Mouse (Mus musculus): ENCODE results near the gene Kcnj4. TPM values are rescaled to one million over a fixed set of nuclear protein-coding genes. Genes with fewer than 3 reads are reported as not detected.

Gene Kcnj4
- total RNA-seq, 2 experiments from 2014 or later = 0.24 TPM; not detected in 1

GRCm38 (mm10) chr15:79455106-79455810, 49.8 kb downstream of the Kcnj4 start, which contains the start of gene Csnk1e:
Gene Csnk1e, minus strand, starts transcription at chr15:79455566.
- DNase-seq = peak; percentile 83

- DNase-seq = no peak
Measured at GRCm38 (mm10) chr15:79453831-79454230, 51.2 kb downstream of the Kcnj4 start.

GRCm38 (mm10) chr15:79448041-79448440, 57.0 kb downstream of the Kcnj4 start:
- no peak for DNase-seq

GRCm38 (mm10) chr15:79445786-79446654, 59.0 kb downstream of the Kcnj4 start:
- no peak for DNase-seq

GRCm38 (mm10) chr15:79443856-79444410, 61.1 kb downstream of the Kcnj4 start:
- DNase-seq = no peak

- no peak for DNase-seq
Measured at GRCm38 (mm10) chr15:79442961-79443518, 62.0 kb downstream of the Kcnj4 start.

GRCm38 (mm10) chr15:79442257-79442611, 62.8 kb downstream of the Kcnj4 start:
- DNase-seq = no peak

- peak; percentile 93 for DNase-seq
Measured at GRCm38 (mm10) chr15:79441331-79442256, 63.4 kb downstream of the Kcnj4 start.

GRCm38 (mm10) chr15:79440651-79441330, 64.2 kb downstream of the Kcnj4 start:
- DNase-seq = no peak

- peak; percentile 78 for DNase-seq
Measured at GRCm38 (mm10) chr15:79440223-79440622, 64.8 kb downstream of the Kcnj4 start.

GRCm38 (mm10) chr15:79439386-79439785, 65.7 kb downstream of the Kcnj4 start:
- no peak for DNase-seq

- DNase-seq = no peak
Measured at GRCm38 (mm10) chr15:79438816-79439215, 66.2 kb downstream of the Kcnj4 start.

GRCm38 (mm10) chr15:79438209-79438810, 66.7 kb downstream of the Kcnj4 start:
- DNase-seq = peak; percentile 57

- DNase-seq = no peak
Measured at GRCm38 (mm10) chr15:79437541-79438208, 67.4 kb downstream of the Kcnj4 start.

GRCm38 (mm10) chr15:79436481-79436921, 68.5 kb downstream of the Kcnj4 start:
- peak; percentile 56 for DNase-seq

- DNase-seq = peak; percentile 76
Measured at GRCm38 (mm10) chr15:79435191-79435671, 69.8 kb downstream of the Kcnj4 start.
